Mouse (Mus musculus): ENCODE measurements around the gene Myrfl. TPM values are rescaled to one million over a fixed set of nuclear protein-coding genes. Genes with fewer than 3 reads are reported as not detected.
A peak's percentile ranks its signal among the peaks of the same experiment; 100 is the strongest.

The Myrfl gene
- total RNA-seq, 2 experiments from 2014 or later = not detected

DNA sequence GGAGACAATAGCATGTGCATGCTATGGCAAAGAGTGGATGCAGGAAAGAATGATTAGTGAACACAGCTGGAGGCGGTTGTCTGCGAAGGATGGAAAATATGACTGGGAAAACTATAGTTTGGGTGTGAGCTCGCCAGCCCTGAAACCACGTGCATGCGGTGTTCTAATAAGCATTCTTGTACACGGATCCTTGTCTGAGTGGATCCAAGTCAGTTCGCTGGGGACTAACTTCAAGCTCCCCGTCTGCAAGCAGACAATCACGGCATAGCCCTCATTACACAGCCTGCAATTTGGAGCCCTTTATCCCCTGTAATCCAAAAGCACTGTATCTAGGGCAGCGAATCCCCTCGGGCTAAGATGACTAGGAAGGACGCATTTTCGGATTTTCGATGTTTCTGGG, 136.2 kb downstream of the Myrfl start:
- DNase-seq (ENCODE audit: low spot score in 2 of 2) = no peak

DNA sequence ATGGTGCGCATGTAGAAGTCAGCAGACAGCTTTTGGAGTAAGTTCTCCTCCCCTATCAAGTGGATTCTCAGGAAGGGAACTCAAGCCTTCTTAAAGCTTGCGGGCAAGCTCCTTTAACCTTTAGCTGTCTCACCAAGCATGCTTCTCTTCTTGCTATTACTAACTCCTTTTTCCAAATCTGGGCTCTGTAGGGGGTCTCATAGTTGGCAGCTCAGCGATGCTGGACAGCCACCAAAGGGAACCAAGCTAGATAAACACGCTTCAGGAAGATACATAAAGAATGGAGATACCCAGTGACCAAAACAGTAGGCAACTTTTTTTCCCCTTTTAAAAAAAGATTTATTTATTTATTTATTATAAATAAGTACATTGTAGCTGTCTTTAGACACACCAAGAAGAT, 136.9 kb downstream of the Myrfl start:
- DNase-seq (ENCODE audit: low spot score in 2 of 2) = no peak

- no peak for DNase-seq (ENCODE audit: low spot score in 2 of 2)
Observed at GRCm38 (mm10) chr10:116755881-116756581, 140.7 kb downstream of the Myrfl start.

- DNase-seq (ENCODE audit: low spot score in 2 of 2) = no peak
Observed at GRCm38 (mm10) chr10:116754940-116755339, 141.8 kb downstream of the Myrfl start.

GRCm38 (mm10) chr10:116750895-116751294, 145.8 kb downstream of the Myrfl start:
- no peak for DNase-seq (ENCODE audit: low spot score in 2 of 2)

GRCm38 (mm10) chr10:116750062-116750461, 146.7 kb downstream of the Myrfl start:
- DNase-seq (ENCODE audit: low spot score in 2 of 2) = no peak

DNA sequence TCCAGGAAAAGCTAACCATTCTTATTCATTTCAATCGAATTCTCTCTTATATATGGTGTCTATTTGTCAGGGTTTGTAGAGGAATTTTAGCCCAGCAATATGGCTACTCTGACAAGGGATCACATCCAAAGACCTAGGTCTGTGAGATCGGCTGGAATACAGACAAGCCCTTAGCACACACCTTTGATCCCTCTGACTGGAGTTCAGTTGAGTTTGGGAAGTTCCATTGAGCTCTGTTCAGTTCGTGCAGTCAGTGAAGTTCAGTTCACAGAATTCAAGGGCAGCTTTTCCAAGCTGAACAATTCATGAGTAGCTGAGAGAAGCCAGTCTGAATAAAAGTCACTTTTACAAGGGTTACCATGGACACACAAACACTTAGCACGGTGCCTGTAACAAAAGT, 148.0 kb downstream of the Myrfl start:
- DNase-seq (ENCODE audit: low spot score in 2 of 2) = no peak

GRCm38 (mm10) chr10:116746281-116747011, 150.3 kb downstream of the Myrfl start:
- DNase-seq (ENCODE audit: low spot score in 2 of 2) = no peak

GRCm38 (mm10) chr10:116742696-116743095, 154.0 kb downstream of the Myrfl start:
- DNase-seq (ENCODE audit: low spot score in 2 of 2) = no peak

DNA sequence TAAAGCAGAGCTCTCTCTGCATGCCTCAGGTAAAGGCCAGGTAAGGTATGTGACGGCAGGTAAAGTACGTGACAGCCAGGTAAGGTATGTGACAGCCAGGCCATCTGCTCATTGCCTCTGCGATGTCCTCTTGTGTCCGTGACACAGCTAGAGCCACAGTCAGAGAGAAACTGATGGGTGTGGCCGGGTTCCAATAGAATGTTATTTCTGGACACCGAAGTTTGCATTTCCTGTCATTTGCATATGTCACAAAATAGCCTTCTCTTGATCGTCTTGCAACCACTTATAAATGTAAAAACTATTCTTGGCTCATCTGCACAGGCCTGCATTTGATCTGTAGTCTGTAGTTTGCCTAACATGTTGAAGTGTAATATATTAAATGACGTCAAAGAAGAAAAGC, 154.5 kb downstream of the Myrfl start:
- DNase-seq (ENCODE audit: low spot score in 2 of 2) = no peak

DNA sequence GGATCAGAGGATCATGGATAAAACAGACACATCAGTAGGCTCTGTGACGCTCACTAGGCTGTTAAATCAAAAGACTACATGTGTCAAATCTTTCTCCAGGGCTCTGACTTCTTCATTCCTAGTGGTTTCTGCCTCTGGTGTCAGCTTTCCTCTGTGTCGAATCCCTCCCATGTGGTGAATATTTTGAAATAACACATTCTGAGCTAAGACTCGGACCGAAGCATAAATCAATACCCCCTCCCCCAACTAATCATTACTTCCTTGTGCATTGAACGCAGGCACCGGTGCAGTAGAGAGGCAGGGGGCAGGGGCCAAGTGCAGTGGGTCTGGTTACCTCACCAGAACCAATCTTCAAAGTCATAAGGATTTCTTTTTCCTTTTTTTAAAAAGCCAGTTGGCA, 155.4 kb downstream of the Myrfl start:
- no peak for DNase-seq (ENCODE audit: low spot score in 2 of 2)

DNA sequence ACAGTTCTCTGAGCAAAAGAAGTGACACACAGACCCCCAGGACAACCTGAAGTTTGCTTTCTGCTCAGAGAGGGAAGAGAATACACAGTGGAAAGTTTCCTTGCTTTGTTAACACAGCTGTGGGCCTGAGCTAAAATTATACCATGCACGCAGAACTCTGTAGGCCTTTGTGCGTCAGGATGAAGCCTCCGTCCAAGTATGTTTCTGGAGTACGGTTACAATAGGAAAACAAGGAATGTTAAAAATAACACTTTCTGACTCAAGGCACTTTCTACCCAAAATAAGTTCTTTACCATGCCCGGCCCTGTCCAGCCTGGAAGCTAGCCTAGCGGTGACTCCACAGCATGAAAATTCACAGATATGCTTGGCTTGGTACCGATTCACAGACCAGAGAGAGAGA, 156.6 kb downstream of the Myrfl start:
- DNase-seq (ENCODE audit: low spot score in 2 of 2) = no peak

- no peak for DNase-seq (ENCODE audit: low spot score in 2 of 2)
Observed at GRCm38 (mm10) chr10:116738533-116738932, 158.2 kb downstream of the Myrfl start.

- DNase-seq (ENCODE audit: low spot score in 2 of 2) = peak; percentile 6 to 37
Observed at GRCm38 (mm10) chr10:116735607-116736006, 161.1 kb downstream of the Myrfl start.

DNA sequence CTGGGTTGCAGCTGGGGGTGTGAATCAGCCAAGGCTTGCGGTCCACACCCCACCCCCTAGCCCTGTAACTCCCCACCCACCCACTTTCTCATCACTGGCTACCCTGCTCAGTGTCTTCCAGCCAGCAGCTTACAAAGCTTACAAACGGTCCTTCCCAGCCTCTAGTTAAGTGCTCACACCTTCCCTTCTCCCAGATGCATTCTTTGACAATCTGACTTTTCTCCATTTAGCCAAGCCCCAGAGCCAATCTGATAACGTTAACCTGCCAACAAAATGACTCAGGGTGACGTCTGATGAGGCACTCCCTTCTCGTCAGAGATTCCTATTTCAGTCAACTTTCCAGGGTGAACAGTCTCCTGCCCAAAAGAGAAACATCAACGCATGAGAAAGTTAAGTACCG, 163.1 kb downstream of the Myrfl start:
- DNase-seq (ENCODE audit: low spot score in 2 of 2) = no peak

DNA sequence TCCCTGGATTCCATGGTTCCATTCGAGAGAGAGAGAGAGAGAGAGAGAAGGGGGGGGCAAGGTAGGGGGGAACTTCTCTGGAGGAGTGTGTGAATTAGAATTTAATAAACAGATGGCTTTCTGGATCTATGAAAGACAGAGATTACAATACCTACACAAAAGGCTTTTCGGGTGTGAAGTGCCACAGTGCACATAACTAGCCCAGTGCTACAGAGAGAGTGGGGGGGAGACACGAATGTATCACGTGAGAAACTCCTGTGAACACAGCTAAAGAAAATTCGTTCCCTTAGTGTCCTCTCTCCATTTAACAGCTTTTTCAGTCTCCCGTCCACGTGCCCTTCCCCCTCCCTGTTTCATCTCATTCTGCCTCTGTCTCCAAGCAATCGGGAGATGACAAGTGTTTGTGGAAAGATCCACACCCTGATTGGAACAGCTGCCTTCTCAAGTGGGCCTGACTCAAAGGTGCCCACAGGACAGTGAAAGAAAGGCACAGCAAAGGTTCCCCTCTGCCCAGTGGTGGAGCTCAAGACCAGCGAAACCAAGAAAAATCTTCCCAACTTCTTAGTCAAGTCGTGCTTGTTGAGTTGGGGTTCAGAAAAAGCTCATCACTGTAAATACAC, 166.6 kb downstream of the Myrfl start:
- no peak for DNase-seq (ENCODE audit: low spot score in 2 of 2)

GRCm38 (mm10) chr10:116728860-116729259, 167.9 kb downstream of the Myrfl start:
- DNase-seq (ENCODE audit: low spot score in 2 of 2) = no peak

DNA sequence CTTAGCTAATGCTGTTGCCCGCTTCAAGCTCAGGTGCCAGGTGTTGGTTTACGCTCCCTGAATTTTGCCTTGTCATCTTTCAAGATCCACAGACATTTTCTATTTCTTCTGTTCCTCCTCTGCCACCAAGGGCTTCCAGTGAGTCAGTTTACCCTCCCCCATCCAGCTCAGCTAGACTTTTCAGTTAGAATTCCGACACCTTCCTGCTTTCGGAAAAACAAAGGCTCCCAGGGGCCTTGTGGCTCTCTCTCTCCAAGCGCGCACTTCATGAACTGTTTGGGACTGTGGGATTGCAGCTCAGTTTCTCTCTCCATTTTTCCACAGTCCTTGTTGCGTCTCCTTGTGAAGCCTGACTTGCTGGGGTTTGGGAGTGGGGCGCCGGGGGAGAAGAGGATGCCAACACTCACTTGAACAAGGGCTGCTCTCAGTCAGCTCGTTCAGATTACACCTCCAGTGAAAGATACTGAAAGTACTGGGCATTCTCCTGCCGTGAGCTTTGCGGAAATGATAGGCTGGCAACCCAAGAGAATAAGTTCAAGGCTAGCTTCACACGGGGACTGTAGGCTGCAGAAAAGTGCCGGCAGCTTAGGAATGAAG, 168.9 kb downstream of the Myrfl start:
- no peak for DNase-seq (ENCODE audit: low spot score in 2 of 2)
